Mouse (Mus musculus): ENCODE results near the gene 1700125H20Rik. TPM values are rescaled to one million over a fixed set of nuclear protein-coding genes. Genes with fewer than 3 reads are reported as not detected.

Gene 1700125H20Rik
- total RNA-seq, 2 experiments from 2014 or later: not detected

DNA sequence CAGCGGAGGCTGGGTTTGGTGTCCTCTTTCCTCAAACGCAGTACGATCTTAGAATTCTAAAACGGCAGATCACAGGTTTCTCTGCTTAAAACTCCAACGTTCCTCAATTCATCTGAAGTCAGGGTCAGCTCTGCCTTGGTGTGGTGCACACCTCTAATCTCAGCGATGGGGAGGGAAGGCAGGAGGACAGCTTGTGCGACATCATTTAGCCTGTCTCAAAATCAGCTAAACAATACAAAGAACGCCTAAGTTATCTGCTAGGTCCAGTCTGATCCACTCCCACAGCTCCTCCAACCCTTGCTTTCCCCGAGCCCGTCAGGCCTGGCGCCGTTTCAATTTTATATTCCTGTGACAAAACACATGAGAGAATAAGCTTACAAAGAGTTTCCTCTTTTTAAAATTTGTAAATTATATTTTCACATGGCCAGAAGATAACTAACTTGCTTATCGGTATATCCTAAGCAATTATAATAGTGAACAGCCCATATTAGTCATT lies 13.1 kb downstream of the 1700125H20Rik start:
- DNase-seq (ENCODE audit: low spot score): no peak

DNA sequence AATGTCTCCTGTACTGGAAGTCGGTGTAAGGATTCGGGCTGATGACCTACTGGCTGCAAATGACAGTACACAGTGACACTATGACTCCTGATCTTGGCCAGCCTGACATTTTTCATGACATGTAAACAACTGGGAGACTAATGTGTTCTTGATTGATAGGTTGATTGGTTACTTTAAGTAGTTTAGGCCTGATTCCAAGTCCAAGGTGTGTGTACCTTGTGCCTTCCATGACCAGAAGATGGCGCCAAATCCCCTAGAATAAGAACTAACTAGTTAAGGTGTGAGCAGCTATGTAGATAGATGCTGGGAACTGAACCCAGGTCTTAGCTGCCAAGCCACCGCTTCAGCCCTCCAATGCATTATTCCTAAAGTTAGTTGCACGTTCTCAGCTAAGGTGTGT lies 13.9 kb downstream of the 1700125H20Rik start:
- peak; percentile 48 for DNase-seq (ENCODE audit: low spot score)

DNA sequence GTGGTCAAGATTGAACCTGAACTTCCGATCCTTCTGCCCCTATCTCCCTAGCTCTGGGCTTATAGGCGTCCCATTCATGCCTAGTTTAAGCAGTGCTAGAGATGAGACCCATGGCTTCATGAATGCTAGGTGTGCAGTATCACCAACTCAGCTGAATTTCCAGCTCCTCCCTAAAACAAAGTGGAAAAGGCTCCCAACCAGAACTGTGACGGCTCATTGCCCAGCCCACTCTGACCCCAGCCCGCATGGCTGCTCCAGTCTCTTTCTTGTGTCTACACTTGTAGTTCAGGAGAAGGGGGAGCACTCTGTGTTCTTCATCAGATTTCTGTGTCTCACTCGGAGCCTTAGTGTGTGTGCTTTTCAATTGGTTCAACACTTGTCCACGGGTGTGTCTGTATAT lies 14.6 kb downstream of the 1700125H20Rik start:
- DNase-seq (ENCODE audit: low spot score): no peak

DNA sequence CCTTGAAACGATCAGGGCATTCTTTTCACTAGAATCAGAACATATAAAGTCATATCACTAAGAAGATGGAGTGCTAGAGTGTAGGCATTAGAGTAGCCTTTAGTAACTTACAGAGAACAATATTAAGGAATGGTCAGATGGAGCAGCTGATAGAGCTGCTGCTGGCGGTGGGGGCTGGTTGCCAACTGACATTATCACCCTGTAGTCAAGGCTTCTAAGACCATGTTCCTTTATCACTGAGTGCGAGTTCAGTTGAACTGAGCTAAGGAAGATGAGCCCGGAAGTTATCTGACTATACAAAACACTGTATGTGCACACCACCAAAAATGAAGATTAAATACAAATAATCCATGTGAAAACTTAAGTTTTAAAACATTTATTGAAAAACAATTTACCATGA lies 18.9 kb downstream of the 1700125H20Rik start:
- DNase-seq (ENCODE audit: low spot score): no peak

DNA sequence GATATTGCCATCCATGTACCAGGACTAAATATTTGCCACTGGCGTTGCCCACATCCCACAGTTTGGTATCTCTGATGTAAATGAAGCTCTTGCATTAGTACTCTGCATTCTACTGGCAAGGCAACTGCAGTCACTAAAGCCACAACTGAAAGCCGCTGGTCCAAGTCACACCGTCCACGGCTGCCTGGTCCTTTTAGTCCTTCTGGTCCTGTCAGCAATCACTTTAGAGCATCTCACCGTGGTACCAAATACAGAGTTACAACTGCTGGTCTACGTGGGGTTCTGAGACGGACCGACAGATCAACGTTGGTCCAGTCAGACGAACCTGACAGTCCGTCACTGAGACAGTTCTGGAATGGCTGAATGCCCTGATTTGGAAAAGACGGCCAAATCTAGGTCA lies 20.5 kb downstream of the 1700125H20Rik start:
- no peak for DNase-seq (ENCODE audit: low spot score)

DNA sequence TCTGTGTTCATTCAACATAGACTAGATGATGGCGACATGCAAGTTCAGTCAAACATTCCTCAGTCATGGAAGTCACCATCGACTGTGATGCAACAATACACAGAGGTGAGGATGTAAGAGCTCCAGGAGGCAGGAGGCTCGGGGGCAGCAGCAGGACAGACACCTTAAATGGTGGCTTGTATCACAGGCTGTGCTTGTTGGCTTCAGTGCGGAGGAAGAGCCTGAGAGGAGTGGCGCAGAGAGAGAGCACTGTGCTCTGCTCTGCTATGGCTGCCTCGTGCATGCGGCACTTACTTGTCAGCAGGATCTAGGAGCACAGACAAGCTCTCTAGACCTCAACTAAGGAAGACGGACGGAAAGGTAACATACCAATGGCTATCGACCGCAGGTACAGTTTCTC lies 24.0 kb downstream of the 1700125H20Rik start:
- DNase-seq (ENCODE audit: low spot score): no peak

DNA sequence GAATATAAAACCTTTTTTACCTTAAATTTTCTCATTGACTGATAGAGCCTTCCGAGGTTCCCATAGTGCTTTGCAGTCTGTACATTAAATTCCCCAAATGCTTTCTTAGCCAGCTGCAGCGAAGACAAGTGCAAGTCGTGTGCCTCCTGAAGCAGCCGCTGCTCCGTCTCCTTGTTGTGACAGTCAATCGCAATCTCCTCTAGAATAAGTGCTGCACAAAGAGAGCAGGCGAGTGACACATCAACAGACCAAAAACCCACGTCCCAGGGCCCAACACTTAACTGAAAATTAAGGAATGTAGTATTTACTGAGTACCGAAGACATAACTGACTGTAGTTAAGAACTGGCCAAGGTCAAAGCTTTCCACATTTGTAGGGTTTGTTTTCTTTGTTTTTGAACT lies 25.8 kb downstream of the 1700125H20Rik start:
- DNase-seq (ENCODE audit: low spot score): no peak

DNA sequence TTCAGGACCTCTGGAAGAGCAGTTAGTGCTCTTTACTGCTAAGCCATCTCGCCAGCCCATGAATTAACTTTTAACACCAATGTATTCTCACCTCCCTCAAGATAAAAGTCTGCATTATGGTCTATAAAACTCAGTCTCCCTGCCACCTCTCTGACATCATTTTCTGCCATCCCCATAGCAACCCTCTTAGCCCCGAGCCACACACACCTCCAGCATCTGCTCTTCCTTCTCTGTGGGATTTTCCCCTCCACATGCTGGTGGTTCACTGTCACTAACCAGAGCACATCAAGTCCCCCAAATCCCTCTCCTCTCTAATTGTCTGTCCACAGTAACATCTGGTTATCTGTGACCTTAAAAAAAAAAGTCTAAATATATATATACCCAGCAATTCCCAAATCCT lies 28.7 kb downstream of the 1700125H20Rik start:
- no peak for DNase-seq (ENCODE audit: low spot score)

DNA sequence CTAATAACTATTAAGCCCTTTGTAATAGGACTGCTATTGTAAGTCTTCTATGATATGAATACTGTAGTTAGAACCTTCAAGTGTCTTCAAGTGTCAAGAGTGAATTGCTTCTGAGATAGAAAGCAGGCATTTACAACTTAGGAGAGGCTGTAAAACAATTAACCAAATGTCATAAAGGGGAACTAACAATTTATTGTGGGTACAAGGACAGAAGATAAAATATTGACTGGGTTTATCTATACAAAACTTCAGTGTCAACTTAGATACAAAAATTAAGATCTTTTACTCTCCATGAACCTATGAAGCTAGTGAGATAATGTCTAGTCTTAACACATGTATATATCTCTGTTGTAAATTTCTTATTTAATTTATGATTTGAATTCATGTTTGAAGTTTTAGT lies 36.0 kb downstream of the 1700125H20Rik start:
- no peak for DNase-seq (ENCODE audit: low spot score)

DNA sequence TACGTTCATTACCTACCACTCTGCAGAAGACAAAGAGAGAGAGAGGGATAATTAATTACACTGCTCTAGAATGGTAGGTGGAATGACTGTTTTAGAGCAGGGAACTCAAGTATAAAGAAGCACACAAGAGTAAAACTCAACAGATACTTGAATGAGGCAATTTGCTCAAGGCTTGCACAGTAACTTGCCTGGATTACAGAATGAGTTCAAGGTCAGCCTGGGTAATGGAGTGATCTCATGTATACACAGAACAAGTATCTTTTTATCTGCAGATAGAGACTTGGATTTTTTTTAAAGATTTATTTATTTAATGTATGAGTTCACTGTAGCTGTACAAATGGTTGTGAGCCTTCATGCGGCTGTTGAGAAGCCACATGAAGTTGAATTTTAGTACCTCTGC lies 40.9 kb downstream of the 1700125H20Rik start:
- DNase-seq (ENCODE audit: low spot score): no peak

DNA sequence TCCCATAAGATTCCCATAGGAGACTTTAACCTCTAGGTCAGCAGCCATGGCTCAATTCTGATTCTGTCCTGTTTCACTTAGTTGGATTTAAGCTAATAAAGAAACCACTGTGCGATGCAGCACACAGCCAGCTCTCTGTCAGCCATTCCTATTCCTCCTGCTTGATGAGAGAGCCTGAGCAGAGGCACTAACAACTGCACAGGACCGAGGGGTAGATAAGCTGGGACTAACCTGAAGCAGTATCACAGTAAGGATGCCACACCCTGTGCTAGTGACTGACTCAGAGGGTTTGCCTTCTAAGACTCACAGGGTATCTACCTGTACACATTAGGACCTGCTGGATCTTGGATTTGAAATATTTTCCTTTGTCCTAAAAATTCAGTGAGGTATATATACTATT lies 43.0 kb downstream of the 1700125H20Rik start:
- no peak for DNase-seq (ENCODE audit: low spot score)

DNA sequence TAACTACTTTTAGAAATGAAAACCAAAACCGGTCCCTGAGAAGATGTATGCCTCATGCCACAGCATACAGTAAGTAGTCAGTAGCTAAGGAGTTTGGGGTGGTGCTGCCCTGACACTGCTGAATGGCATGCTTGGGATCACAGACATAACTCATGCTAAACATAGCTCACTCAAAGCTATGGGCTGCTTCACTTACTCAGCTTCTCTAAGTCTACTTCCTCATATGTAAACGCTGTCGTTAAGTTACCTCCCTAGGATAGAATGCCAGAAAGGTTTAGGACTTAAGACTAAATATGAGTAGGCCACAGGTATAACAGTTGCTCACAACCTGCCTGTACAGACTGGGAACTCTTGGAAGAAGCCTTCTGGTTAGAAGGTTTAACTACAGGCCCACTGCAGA lies 44.5 kb downstream of the 1700125H20Rik start:
- no peak for DNase-seq (ENCODE audit: low spot score)

DNA sequence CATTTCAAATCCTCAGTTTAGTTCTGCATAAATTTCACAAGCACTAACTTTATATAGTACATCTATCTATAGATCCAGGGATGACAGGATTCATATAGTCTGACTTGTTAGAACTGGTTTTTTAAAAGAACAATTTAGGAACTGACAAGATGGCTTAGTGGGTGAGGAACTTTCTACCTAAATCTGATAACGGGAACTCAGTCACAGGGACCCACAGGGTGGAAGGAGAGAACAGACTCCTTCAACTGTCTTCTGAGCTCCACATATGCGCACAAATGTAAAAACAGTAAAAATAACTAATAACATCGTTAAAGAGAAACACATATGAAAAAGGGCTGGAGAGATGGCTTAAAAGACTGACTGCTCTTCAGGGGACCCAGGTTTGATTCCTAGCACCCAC lies 48.8 kb downstream of the 1700125H20Rik start:
- DNase-seq (ENCODE audit: low spot score): no peak

DNA sequence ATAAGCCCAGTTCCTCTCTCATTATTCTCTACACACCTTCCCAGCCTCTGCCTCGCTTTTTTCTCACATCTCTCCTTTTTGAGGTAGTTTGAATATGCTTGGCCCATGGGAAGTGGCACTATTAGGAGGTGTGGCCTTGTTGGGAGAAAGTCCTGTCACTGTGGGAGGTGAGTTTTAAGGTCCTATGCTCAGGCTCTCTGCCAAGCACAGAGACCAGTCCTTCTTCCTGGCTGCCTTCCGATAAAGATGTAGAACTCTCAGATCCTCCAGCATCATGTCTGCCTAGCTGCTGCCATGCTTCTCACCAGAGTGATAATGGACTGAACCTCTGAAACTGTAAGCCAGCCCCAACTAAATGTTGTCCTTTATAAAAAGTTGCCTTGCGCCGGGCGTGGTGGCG lies 52.4 kb downstream of the 1700125H20Rik start:
- no peak for DNase-seq (ENCODE audit: low spot score)

DNA sequence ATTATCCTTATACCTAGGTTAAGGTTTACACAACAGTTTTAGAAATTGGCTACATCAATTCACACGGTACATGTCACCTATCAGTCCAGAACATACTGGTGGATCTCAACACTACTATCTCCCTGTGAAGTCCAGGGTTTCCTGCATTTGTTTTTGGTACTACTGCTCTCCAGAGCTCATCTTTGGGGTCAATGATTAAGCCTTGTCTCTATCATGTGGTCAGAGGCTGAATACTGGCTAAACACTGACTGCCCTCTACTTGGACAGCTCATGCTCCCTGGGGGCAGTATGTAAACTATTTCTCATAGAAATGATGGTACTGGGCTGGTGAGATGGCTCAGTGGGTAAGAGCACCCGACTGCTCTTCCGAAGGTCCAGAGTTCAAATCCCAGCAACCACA lies 53.0 kb downstream of the 1700125H20Rik start:
- no peak for DNase-seq (ENCODE audit: low spot score)

Other genes with a start within 250 kb of the 1700125H20Rik start
- gene Car4, start 212.6 kb upstream of the 1700125H20Rik start, total RNA-seq (2021): 1 to 10 TPM; 4.8 to 5.8 TPM
- 10 to 100 TPM; 11.2 to 12.7 TPM for gene Usp32, start 30.2 kb upstream of the 1700125H20Rik start, total RNA-seq (2021)
- 10 to 100 TPM in 1 of 2 experiments, 1 to 10 TPM in 1; 7.1 to 10.1 TPM for gene Appbp2, start 64.7 kb downstream of the 1700125H20Rik start, total RNA-seq (2021)
- 1 to 10 TPM; 4.6 to 5.1 TPM for gene Ppm1d, start 140.8 kb downstream of the 1700125H20Rik start, total RNA-seq (2021)
- gene Bcas3, start 182.8 kb downstream of the 1700125H20Rik start, total RNA-seq (2021): 10 to 100 TPM; 40.7 to 47.3 TPM